Mouse (Mus musculus) olfactory bulb, adult 2 months (tissue): ENCODE data around the gene Acnat2. TPM values are rescaled to one million over a fixed set of nuclear protein-coding genes. Genes with fewer than 3 reads are reported as not detected.
"Not testable (repeated sequence)": the region's sequence is repeated elsewhere in the genome, so short reads cannot be mapped to it uniquely, and the experiment has no call there.

Experiments used
- H3K27ac ChIP-seq: fragments of 200-500 bp; 2 replicates; pipeline ENCODE4 v1.5.1; 2012; ENCODE audit warnings: low read depth, low read length; ENCODE audit not compliant: insufficient read depth
- H3K4me1 ChIP-seq: fragments of 200-500 bp; 2 replicates; pipeline ENCODE4 v1.6.1; 2012; ENCODE audit warnings: low read length; ENCODE audit not compliant: control insufficient read depth, insufficient read depth
- H3K4me3 ChIP-seq: fragments of 200-500 bp; 2 replicates; pipeline ENCODE4 v1.5.1; 2012; ENCODE audit warnings: mild to moderate bottlenecking, low read depth, low read length, moderate library complexity; ENCODE audit not compliant: insufficient read depth
- CTCF ChIP-seq: fragments of 200-500 bp; IDR thresholded peaks from 2 replicates; pipeline ENCODE4 v1.5.1; 2012; ENCODE audit warnings: low read depth, mild to moderate bottlenecking, low read length, moderate library complexity; ENCODE audit not compliant: insufficient read depth
- POLR2A ChIP-seq: fragments of 200-500 bp; IDR thresholded peaks from 2 replicates; pipeline ENCODE4 v1.6.1; 2012; ENCODE audit warnings: mild to moderate bottlenecking, low read depth, low read length, moderate library complexity; ENCODE audit not compliant: insufficient read depth
- WGBS: fragments of 180-500 bp; shearing (Covaris S2); methylation state at CpG from one replicate; pipeline ENCODE4 v1.1.7; 2018; 5-methylcytosine and 5-hydroxymethylcytosine counted together
- polyA plus RNA-seq: library from polyadenylated mRNA; stranded (reverse); fragments of >200 nt; gene quantifications from 2 replicates; pipeline ENCODE4 v1.2.4, GENCODE M21; 2012; ENCODE audit warnings: low replicate concordance; ENCODE audit not compliant: missing spikeins, insufficient read depth, insufficient read length

Gene Acnat2
- polyA plus RNA-seq = not detected in 2 replicates

- not testable (repeated sequence) for H3K27ac ChIP-seq, H3K4me1 ChIP-seq, H3K4me3 ChIP-seq
- 85% methylated on average over 5 of the region's 5 CpGs for WGBS
These were observed at the start of gene Acnat2 for GRCm38 (mm10) chr4:49407957-49408356. Gene Acnat2, minus strand, starts transcription at chr4:49408151.

DNA sequence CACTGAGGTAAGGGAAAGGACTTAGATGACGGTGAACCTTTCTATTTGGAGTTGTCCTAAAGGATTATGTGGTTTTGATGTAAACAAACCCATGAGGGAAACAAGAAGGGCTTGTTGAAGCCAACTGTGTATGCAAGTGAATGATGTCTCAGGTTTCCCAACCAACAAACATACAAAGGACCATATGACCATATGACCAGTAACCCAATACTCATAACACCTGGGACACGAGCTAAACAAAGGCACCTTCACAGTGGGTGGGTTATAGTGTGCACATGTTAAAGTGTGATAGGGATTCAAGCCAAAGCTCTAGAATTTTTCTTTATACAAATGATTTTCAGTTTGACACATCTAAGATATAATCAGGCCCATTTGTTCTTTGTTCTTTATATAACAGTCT is 48.2 kb upstream of the Acnat2 start:
- no peak overlapping the region for H3K4me3 ChIP-seq
- WGBS = 59% methylated on average over 2 of the region's 2 CpGs
- TF ChIP-seq CTCF (no peak), POLR2A (no peak)
- no peaks in the 10 kb centered on the region for H3K4me1 ChIP-seq
- no peak overlapping the region for H3K27ac ChIP-seq

DNA sequence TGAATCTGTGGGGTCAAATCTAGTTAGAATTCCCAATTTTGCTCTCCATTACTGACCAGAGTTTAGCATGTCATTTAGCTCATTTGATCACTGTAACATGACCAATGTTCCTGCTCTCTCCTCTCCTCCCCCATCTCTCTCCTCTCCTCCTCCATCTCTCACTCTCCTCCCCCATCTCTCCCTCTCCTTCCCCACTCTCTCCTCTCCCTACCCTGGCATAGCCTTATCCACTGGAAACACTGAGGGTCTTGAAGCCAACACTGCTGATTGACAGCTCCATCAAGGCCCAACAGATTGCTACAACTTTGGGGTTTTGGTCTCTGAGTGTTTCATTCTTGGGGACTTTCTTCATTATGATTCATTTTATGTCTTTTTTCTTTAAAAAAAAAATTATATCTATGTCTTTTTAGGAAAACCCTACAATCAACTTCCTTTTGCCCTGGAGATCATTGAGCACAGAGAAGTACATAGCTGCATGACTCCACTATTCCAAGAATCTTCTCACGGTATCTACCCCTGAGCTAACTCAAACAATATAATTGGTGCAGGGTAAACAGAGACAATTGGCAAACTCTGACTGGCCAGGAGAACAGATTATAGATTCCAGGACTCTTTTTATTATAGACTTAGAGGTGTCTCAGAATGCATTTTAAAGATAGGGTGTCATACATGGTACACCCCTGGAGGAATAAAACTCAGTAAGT is 44.0 kb upstream of the Acnat2 start:
- WGBS = 48% methylated on average over 1 of the region's 1 CpGs
- no peak overlapping the region for H3K4me3 ChIP-seq
- TF ChIP-seq POLR2A (no peak), CTCF (no peak)
- H3K4me1 ChIP-seq = no peaks in the 10 kb centered on the region
- H3K27ac ChIP-seq = no peak overlapping the region

- WGBS = 90% methylated on average over 1 of the region's 1 CpGs
- not testable (repeated sequence) for H3K4me1 ChIP-seq, H3K4me3 ChIP-seq, H3K27ac ChIP-seq
These were observed 43.3 kb upstream of the Acnat2 start for GRCm38 (mm10) chr4:49451133-49451847.

GRCm38 (mm10) chr4:49436968-49437367 is 29.0 kb upstream of the Acnat2 start:
- not testable (repeated sequence) for H3K4me1 ChIP-seq, H3K4me3 ChIP-seq, H3K27ac ChIP-seq
- 98% methylated on average over 3 of the region's 3 CpGs for WGBS

DNA sequence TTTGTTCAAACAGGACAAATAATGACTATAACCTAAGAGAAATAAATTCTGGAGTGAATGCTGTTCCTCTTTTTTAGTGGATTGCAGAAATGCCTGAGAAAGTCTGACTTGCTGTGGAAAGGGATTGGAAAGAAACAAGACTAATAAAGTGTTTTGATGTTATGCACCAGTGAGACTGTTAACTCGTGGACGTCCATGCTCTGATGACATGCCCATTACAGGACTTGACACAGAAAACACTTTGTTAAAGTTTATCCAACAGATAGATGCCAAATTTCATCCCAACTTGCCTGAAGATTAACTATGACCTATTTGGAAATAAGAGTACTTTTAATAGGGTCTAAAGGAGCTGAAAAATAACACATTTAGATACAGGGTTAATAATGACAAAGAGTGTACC is 2.2 kb upstream of the Acnat2 start:
- not testable (repeated sequence) for H3K27ac ChIP-seq, H3K4me3 ChIP-seq, H3K4me1 ChIP-seq
- 63% methylated on average over 2 of the region's 2 CpGs for WGBS

GRCm38 (mm10) chr4:49386873-49387272 is 21.1 kb downstream of the Acnat2 start:
- TF ChIP-seq POLR2A (no peak), CTCF (no peak)
- H3K4me3 ChIP-seq = no peak overlapping the region
- no peak overlapping the region for H3K27ac ChIP-seq
- 59% methylated on average over 2 of the region's 2 CpGs for WGBS
- H3K4me1 ChIP-seq = no peaks in the 10 kb centered on the region

GRCm38 (mm10) chr4:49383576-49384318 is 24.2 kb downstream of the Acnat2 start:
- not testable (repeated sequence) for H3K27ac ChIP-seq, H3K4me3 ChIP-seq, H3K4me1 ChIP-seq
- 83% methylated on average over 2 of the region's 2 CpGs for WGBS

GRCm38 (mm10) chr4:49368046-49368445 is 39.9 kb downstream of the Acnat2 start:
- 64% methylated on average over 3 of the region's 3 CpGs for WGBS
- H3K4me1 ChIP-seq, H3K4me3 ChIP-seq, H3K27ac ChIP-seq: not testable (repeated sequence)

- no peaks in the 10 kb centered on the region for H3K4me1 ChIP-seq
- no peak overlapping the region for H3K4me3 ChIP-seq
- no peak overlapping the region for H3K27ac ChIP-seq
- 82% methylated on average over 2 of the region's 2 CpGs for WGBS
- TF ChIP-seq CTCF = no peak
- no peak for TF ChIP-seq POLR2A
These were observed 50.9 kb downstream of the Acnat2 start for GRCm38 (mm10) chr4:49357097-49357496.
